ENCODE assay signal across 10 mouse cellular contexts in genomic region chr2:35335620-35336019, GRCm38 (mm10). TPM values are rescaled to one million over a fixed set of nuclear protein-coding genes. Genes with fewer than 3 reads are reported as not detected.
A peak's percentile ranks its signal among the peaks of the same experiment; 100 is the strongest.
DNase-seq lines count a peak whose midpoint lies in the region; ATAC-seq and TF ChIP-seq lines count a peak whose summit lies in the region.
"Had no signal": no experiment of that assay in that cellular context is flagged by ENCODE, and none has a peak within 500 bp of the region (broad histone marks: within the 10 kb centered on the region; RNA-seq: fewer than 3 reads in every experiment).

No protein-coding gene starts in this region.

- no peak for TF ChIP-seq EP300 in heart, postnatal 0 days (IDR thresholded peaks at IDR 0.05; ENCODE audit: low read depth)

- ATAC-seq in heart, postnatal 0 days (ENCODE audit: insufficient read depth, low read depth): no peak
- ATAC-seq in intestine, embryonic 15.5 days: no peak
- no peak for ATAC-seq in neural tube, embryonic 13.5 days (ENCODE audit: low read depth)
- ATAC-seq in CD4-positive, CD25-positive, alpha-beta regulatory T cell, adult 4 months: no peak

- peaks cover 17% of the 10 kb centered on the region for H3K4me1 ChIP-seq in heart, postnatal 0 days (ENCODE audit: control insufficient read depth, insufficient read depth)
- H3K4me1 ChIP-seq in intestine, embryonic 15.5 days (replicated peaks): peaks cover 22% of the 10 kb centered on the region
- H3K4me1 ChIP-seq in neural tube, embryonic 13.5 days (replicated peaks): peaks cover 21% of the 10 kb centered on the region

- H3K27me3 ChIP-seq in heart, postnatal 0 days (ENCODE audit: control insufficient read depth, insufficient read depth, low read length): no peaks in the 10 kb centered on the region
- no peaks in the 10 kb centered on the region for H3K27me3 ChIP-seq in intestine, embryonic 15.5 days (replicated peaks)
- H3K27me3 ChIP-seq in neural tube, embryonic 13.5 days: peaks cover 8% of the 10 kb centered on the region; the same call in 1 of the 2 replicates
- H3K27me3 ChIP-seq: Patski had no signal

- WGBS in heart, postnatal 0 days: 28% methylated on average over 7 of the region's 7 CpGs
- 9% methylated on average over 7 of the region's 7 CpGs for WGBS in intestine, embryonic 15.5 days
- 6% methylated on average over 7 of the region's 7 CpGs for WGBS in neural tube, embryonic 13.5 days

- no peak for DNase-seq in heart, postnatal 0 days (ENCODE audit: low spot score)
- no peak for DNase-seq in heart, adult 18-20 months
- DNase-seq in embryo, embryonic 11 days: peak; percentile 20
- DNase-seq in adrenal gland, postnatal 4 days (ENCODE audit: low spot score in 2 of 2): no peak
- no peak for DNase-seq in testis, postnatal 14 days (ENCODE audit: low spot score)

- H3K27ac ChIP-seq in heart, postnatal 0 days (ENCODE audit: low read depth): peak overlapping the region; percentile 89
- H3K27ac ChIP-seq in intestine, embryonic 15.5 days: 0 out of 2 replicates have a peak overlapping the region, but pooled peaks have one; percentile 92
- no peak overlapping the region for H3K27ac ChIP-seq in neural tube, embryonic 13.5 days (replicated peaks)

- peak overlapping the region; percentile 88 for H3K4me2 ChIP-seq in heart, postnatal 0 days (ENCODE audit: low read depth, low read length)
- peak overlapping the region; percentile 94 for H3K4me2 ChIP-seq in intestine, embryonic 15.5 days (replicated peaks)
- H3K4me2 ChIP-seq in neural tube, embryonic 13.5 days: peak overlapping the region; percentile 96

- no peaks in the 10 kb centered on the region for H3K9me3 ChIP-seq in heart, postnatal 0 days (replicated peaks; ENCODE audit: control insufficient read depth, low read length)
- H3K9me3 ChIP-seq in intestine, embryonic 15.5 days: no peaks in the 10 kb centered on the region
- no peaks in the 10 kb centered on the region for H3K9me3 ChIP-seq in neural tube, embryonic 13.5 days

- peak overlapping the region; percentile 79 for H3K4me3 ChIP-seq in heart, postnatal 0 days (ENCODE audit: low read depth, low read length)
- H3K4me3 ChIP-seq in intestine, embryonic 15.5 days (replicated peaks): peak overlapping the region; percentile 79
- peak overlapping the region; percentile 68 for H3K4me3 ChIP-seq in neural tube, embryonic 13.5 days

- TF ChIP-seq CTCF in heart, postnatal 0 days (IDR thresholded peaks at IDR 0.05; ENCODE audit: low read depth): no peak

- peak overlapping the region; percentile 78 for H3K9ac ChIP-seq in heart, postnatal 0 days (replicated peaks; ENCODE audit: low read depth, low read length)
- peak overlapping the region; percentile 80 for H3K9ac ChIP-seq in intestine, embryonic 15.5 days
- peak overlapping the region; percentile 80 for H3K9ac ChIP-seq in neural tube, embryonic 13.5 days

- H3K36me3 ChIP-seq in heart, postnatal 0 days (replicated peaks; ENCODE audit: control insufficient read depth, insufficient read depth, low read length): no peaks in the 10 kb centered on the region
- H3K36me3 ChIP-seq in intestine, embryonic 15.5 days: no peaks in the 10 kb centered on the region
- H3K36me3 ChIP-seq in neural tube, embryonic 13.5 days: no peaks in the 10 kb centered on the region

RNA-seq across cellular contexts. Expression of gene Stom, which starts 1.2 kb away (rescaled TPM):
- 60.1 and 79.0 TPM in 2 replicates for total RNA-seq in heart, postnatal 0 days (2014; rRNA removed; ENCODE audit: low replicate concordance)
- polyA plus RNA-seq in heart, postnatal 0 days (2015; fragmentation: Nextera tagmentation; extraction: Ambion mirVana): 48.4 and 51.3 TPM in 2 replicates
- 100 to 1,000 TPM in 1 of 2 experiments, 10 to 100 TPM in 1; 88.5 to 102 TPM for total RNA-seq in heart, adult 18-20 months (2021)
- polyA plus RNA-seq in intestine, embryonic 15.5 days (2015; fragmentation: Nextera tagmentation; extraction: Ambion mirVana): 62.7 and 70.0 TPM in 2 replicates
- polyA plus RNA-seq in neural tube, embryonic 13.5 days (2015; fragmentation: Nextera tagmentation; extraction: Ambion mirVana): 13.3 and 16.5 TPM in 2 replicates
- 10 to 100 TPM; 42.7 to 43.5 TPM for total RNA-seq in adrenal gland, postnatal 4 days (2021)
- 1 to 10 TPM; 2.6 to 3.6 TPM for polyA plus RNA-seq in CD4-positive, CD25-positive, alpha-beta regulatory T cell, adult 4 months (2017; shearing (Covaris generic))

RNA-seq across cellular contexts. Expression of gene 4930568D16Rik, which starts 31.9 kb away (rescaled TPM):
- total RNA-seq in heart, postnatal 0 days (2014; rRNA removed; ENCODE audit: low replicate concordance): not detected in 2 replicates
- polyA plus RNA-seq in heart, postnatal 0 days (2015; fragmentation: Nextera tagmentation; extraction: Ambion mirVana): not detected in 2 replicates
- not detected for total RNA-seq in heart, adult 18-20 months (2021)
- not detected in 2 replicates for polyA plus RNA-seq in intestine, embryonic 15.5 days (2015; fragmentation: Nextera tagmentation; extraction: Ambion mirVana)
- not detected in 2 replicates for polyA plus RNA-seq in neural tube, embryonic 13.5 days (2015; fragmentation: Nextera tagmentation; extraction: Ambion mirVana)
- not detected for total RNA-seq in adrenal gland, postnatal 4 days (2021)
- polyA plus RNA-seq in CD4-positive, CD25-positive, alpha-beta regulatory T cell, adult 4 months (2017; shearing (Covaris generic)): not detected
- total RNA-seq: hematopoietic stem cell, adult 5-6 weeks had no signal
- polyA plus RNA-seq: Patski had no signal
